Mouse (Mus musculus) lung, postnatal 0 days (tissue): ENCODE results near the gene Igfbp5. TPM values are rescaled to one million over a fixed set of nuclear protein-coding genes. Genes with fewer than 3 reads are reported as not detected.

ENCODE experiments used
- ATAC-seq: fragments of 200-750 bp; cut with Nextera tagmentation; 2 replicates; pipeline ENCODE4 v1.8.0; 2017; ENCODE audit warnings: moderate library complexity
- DNase-seq: peaks from one replicate; pipeline ENCODE4 v3.0.0-alpha.2; 2016; ENCODE audit warnings: low spot score
- H3K27ac ChIP-seq: fragments of 300-500 bp; sonication (generic); 2 replicates; pipeline ENCODE4 v1.5.1; 2014; ENCODE audit warnings: antibody characterized with exemption, mild to moderate bottlenecking, low read length, mixed read lengths
- H3K27me3 ChIP-seq: fragments of 300-500 bp; sonication (generic); replicated peaks from 2 replicates; pipeline ENCODE4 v1.6.1; 2014; ENCODE audit warnings: low read length, mixed read lengths; ENCODE audit not compliant: insufficient read depth
- H3K36me3 ChIP-seq: fragments of 300-500 bp; sonication (generic); 2 replicates; pipeline ENCODE4 v1.6.1; 2014; ENCODE audit warnings: low read length, mixed read lengths; ENCODE audit not compliant: insufficient read depth
- H3K4me1 ChIP-seq: fragments of 300-500 bp; sonication (generic); 2 replicates; pipeline ENCODE4 v1.6.1; 2014; ENCODE audit warnings: antibody characterized with exemption, low read depth, low read length, mixed read lengths; ENCODE audit not compliant: insufficient read depth
- H3K4me2 ChIP-seq: fragments of 300-500 bp; sonication (generic); replicated peaks from 2 replicates; pipeline ENCODE4 v1.6.1; 2014; ENCODE audit warnings: low read depth, mild to moderate bottlenecking, low read length, moderate library complexity, mixed read lengths
- H3K4me3 ChIP-seq: fragments of 300-500 bp; sonication (generic); 2 replicates; pipeline ENCODE4 v1.5.1; 2014; ENCODE audit warnings: low read depth, low read length
- H3K9ac ChIP-seq: fragments of 300-500 bp; sonication (generic); replicated peaks from 2 replicates; pipeline ENCODE4 v1.6.1; 2014; ENCODE audit warnings: low read depth, mild to moderate bottlenecking
- H3K9me3 ChIP-seq: fragments of 300-500 bp; sonication (generic); 2 replicates; pipeline ENCODE4 v1.6.1; 2016; ENCODE audit warnings: low read length, mixed read lengths
- CTCF ChIP-seq: IDR thresholded peaks from 2 replicates; pipeline ENCODE4 v1.5.1; 2016; ENCODE audit warnings: antibody characterized with exemption, mild to moderate bottlenecking
- EP300 ChIP-seq: IDR thresholded peaks from 2 replicates; pipeline ENCODE4 v1.6.1; 2016; ENCODE audit warnings: antibody characterized with exemption, mild to moderate bottlenecking, control low read depth
- WGBS: fragments of 180-500 bp; shearing (Covaris S2); extraction: QIAGEN DNeasy Blood & Tissue Kit; methylation state at CpG from one replicate; pipeline ENCODE4 v1.1.7; 2014; 5-methylcytosine and 5-hydroxymethylcytosine counted together
- polyA plus RNA-seq: library from polyadenylated mRNA; unstranded; fragments of >200 nt; fragmentation: Nextera tagmentation; extraction: Ambion mirVana; gene quantifications from 2 replicates; pipeline ENCODE4 v1.2.1, GENCODE M21; 2015

Igfbp5 gene
- polyA plus RNA-seq, 1 experiment from 2014 or later: 32.6 TPM

- H3K9me3 ChIP-seq: no peaks in the 10 kb centered on the region
- H3K4me2 ChIP-seq: peak overlapping the region; percentile 77
- H3K4me1 ChIP-seq: peaks cover 10% of the 10 kb centered on the region
- H3K27ac ChIP-seq: no peak overlapping the region
- TF ChIP-seq CTCF (peak; percentile 27), EP300 (no peak)
- ATAC-seq (no peak), DNase-seq (peak; percentile 37)
- under 1% methylated on average over 43 of the region's 43 CpGs for WGBS
- H3K27me3 ChIP-seq: peaks cover 20% of the 10 kb centered on the region; the same call in 1 of the 2 replicates
- peak overlapping the region; percentile 39 for H3K4me3 ChIP-seq
- H3K36me3 ChIP-seq: no peaks in the 10 kb centered on the region
- no peak overlapping the region for H3K9ac ChIP-seq
Measured at GRCm38 (mm10) chr1:72873511-72874286, 985 bp downstream of the Igfbp5 start.

- H3K27ac ChIP-seq: no peak overlapping the region
- TF ChIP-seq CTCF: no peak
- TF ChIP-seq EP300: no peak
- no peak overlapping the region for H3K9ac ChIP-seq
- peaks cover 20% of the 10 kb centered on the region; the same call in 1 of the 2 replicates for H3K27me3 ChIP-seq
- DNase-seq (no peak), ATAC-seq (no peak)
- under 1% methylated on average over 16 of the region's 16 CpGs for WGBS
- H3K36me3 ChIP-seq: no peaks in the 10 kb centered on the region
- peak overlapping the region; percentile 77 for H3K4me2 ChIP-seq
- H3K9me3 ChIP-seq: no peaks in the 10 kb centered on the region
- H3K4me1 ChIP-seq: peaks cover 10% of the 10 kb centered on the region
- peak overlapping the region; percentile 39; the same call in 1 of the 2 replicates for H3K4me3 ChIP-seq
Measured at GRCm38 (mm10) chr1:72873078-72873477, 1.6 kb downstream of the Igfbp5 start.

GRCm38 (mm10) chr1:72872521-72872920 lies 2.2 kb downstream of the Igfbp5 start:
- ATAC-seq: peak; percentile 48
- Histone ChIP-seq H3K27me3 (peaks cover 20% of the 10 kb centered on the region; the same call in 1 of the 2 replicates), H3K36me3 (no peaks in the 10 kb centered on the region), H3K27ac (no peak overlapping the region), H3K4me3 (peak overlapping the region; percentile 33; the same call in 1 of the 2 replicates), H3K4me2 (peak overlapping the region; percentile 77), H3K9ac (no peak overlapping the region), H3K9me3 (no peaks in the 10 kb centered on the region), H3K4me1 (peaks cover 10% of the 10 kb centered on the region)
- no peak for TF ChIP-seq EP300
- no peak for TF ChIP-seq CTCF
- peak; percentile 82 for DNase-seq
- 1% methylated on average over 8 of the region's 8 CpGs for WGBS

GRCm38 (mm10) chr1:72871697-72872411 lies 2.8 kb downstream of the Igfbp5 start:
- no peaks in the 10 kb centered on the region for H3K36me3 ChIP-seq
- H3K9ac ChIP-seq: no peak overlapping the region
- WGBS: 1% methylated on average over 34 of the region's 34 CpGs
- ATAC-seq: no peak
- peaks cover 10% of the 10 kb centered on the region for H3K4me1 ChIP-seq
- peak; percentile 35 for DNase-seq
- peaks cover 18% of the 10 kb centered on the region; the same call in 1 of the 2 replicates for H3K27me3 ChIP-seq
- no peaks in the 10 kb centered on the region for H3K9me3 ChIP-seq
- no peak for TF ChIP-seq EP300
- TF ChIP-seq CTCF: no peak
- H3K27ac ChIP-seq: no peak overlapping the region
- peak overlapping the region; percentile 33 for H3K4me3 ChIP-seq
- peak overlapping the region; percentile 77 for H3K4me2 ChIP-seq

- whole genome bisulfite sequencing: 1% methylated on average over 6 of the region's 6 CpGs
- H3K9me3 ChIP-seq: no peaks in the 10 kb centered on the region
- H3K27ac ChIP-seq: no peak overlapping the region
- H3K4me3 ChIP-seq: peak overlapping the region; percentile 33
- DNase-seq: no peak
- H3K9ac ChIP-seq: no peak overlapping the region
- peak overlapping the region; percentile 77 for H3K4me2 ChIP-seq
- ATAC-seq: no peak
- no peaks in the 10 kb centered on the region for H3K36me3 ChIP-seq
- TF ChIP-seq CTCF (no peak), EP300 (no peak)
- peaks cover 10% of the 10 kb centered on the region for H3K4me1 ChIP-seq
- peaks cover 16% of the 10 kb centered on the region; the same call in 1 of the 2 replicates for H3K27me3 ChIP-seq
Measured at GRCm38 (mm10) chr1:72871337-72871696, 3.4 kb downstream of the Igfbp5 start.

GRCm38 (mm10) chr1:72870615-72871336 lies 3.9 kb downstream of the Igfbp5 start:
- no peak for TF ChIP-seq EP300
- no peak for TF ChIP-seq CTCF
- peaks cover 10% of the 10 kb centered on the region for H3K4me1 ChIP-seq
- H3K9me3 ChIP-seq: no peaks in the 10 kb centered on the region
- H3K27me3 ChIP-seq: peaks cover 16% of the 10 kb centered on the region; the same call in 1 of the 2 replicates
- H3K27ac ChIP-seq: peak overlapping the region; percentile 26; the same call in 1 of the 2 replicates
- DNase-seq (peak; percentile 93), ATAC-seq (peak; percentile 75)
- WGBS: 2% methylated on average over 20 of the region's 20 CpGs
- H3K36me3 ChIP-seq: no peaks in the 10 kb centered on the region
- peak overlapping the region; percentile 33 for H3K4me3 ChIP-seq
- no peak overlapping the region for H3K9ac ChIP-seq
- peak overlapping the region; percentile 77 for H3K4me2 ChIP-seq
